Mouse (Mus musculus): ENCODE data around the gene Rab43. TPM values are rescaled to one million over a fixed set of nuclear protein-coding genes. Genes with fewer than 3 reads are reported as not detected.

Gene Rab43
- polyA plus RNA-seq, 1 experiment from 2014 or later, result 25.5 TPM

DNA sequence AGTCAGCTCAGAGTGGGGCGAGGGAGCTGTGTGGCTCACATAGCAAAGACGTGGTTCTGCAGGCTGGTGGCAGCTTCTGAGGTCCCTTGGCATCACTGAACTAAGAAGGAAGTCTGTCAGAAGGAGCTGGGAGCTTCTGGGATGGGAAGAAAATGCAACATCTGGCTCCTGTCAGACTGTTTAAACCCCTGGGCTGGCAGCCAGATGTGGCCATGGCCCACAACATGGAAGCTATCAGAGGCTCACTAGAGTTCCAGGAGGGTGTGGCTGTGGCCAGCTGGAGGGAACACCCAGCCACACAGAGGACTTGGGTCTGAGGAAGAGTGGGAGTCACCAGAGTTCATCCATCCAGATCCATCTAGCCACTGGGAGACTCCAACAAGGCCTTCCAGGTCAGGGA, 65.1 kb downstream of the Rab43 start:
- no peak for ATAC-seq
- no peak overlapping the region for H3K9ac ChIP-seq (ENCODE audit: low read depth, low read length)
- 0 out of 2 replicates have a peak, but pooled peaks cover 3% of the 10 kb centered on the region for H3K4me1 ChIP-seq (replicated peaks; ENCODE audit: control insufficient read depth, insufficient read depth, low read length)
- no peaks in the 10 kb centered on the region for H3K27me3 ChIP-seq (replicated peaks; ENCODE audit: control insufficient read depth, insufficient read depth, low read length)
- H3K9me3 ChIP-seq (ENCODE audit: control insufficient read depth), result no peaks in the 10 kb centered on the region
- no peak for TF ChIP-seq CTCF (IDR thresholded peaks at IDR 0.05; ENCODE audit: low read depth)
- no peak overlapping the region for H3K27ac ChIP-seq (ENCODE audit: low read depth, low read length)
- no peaks in the 10 kb centered on the region for H3K36me3 ChIP-seq (ENCODE audit: control insufficient read depth, insufficient read depth)
- no peak overlapping the region for H3K4me2 ChIP-seq (replicated peaks; ENCODE audit: low read depth)
- no peak overlapping the region for H3K4me3 ChIP-seq (ENCODE audit: low read depth, low read length)
- 70% methylated on average over 2 of the region's 2 CpGs for WGBS

- 0 out of 2 replicates have a peak, but pooled peaks cover 3% of the 10 kb centered on the region for H3K4me1 ChIP-seq (replicated peaks; ENCODE audit: control insufficient read depth, insufficient read depth, low read length)
- H3K4me2 ChIP-seq (replicated peaks; ENCODE audit: low read depth), result no peak overlapping the region
- no peak overlapping the region for H3K9ac ChIP-seq (ENCODE audit: low read depth, low read length)
- no peaks in the 10 kb centered on the region for H3K27me3 ChIP-seq (replicated peaks; ENCODE audit: control insufficient read depth, insufficient read depth, low read length)
- TF ChIP-seq CTCF (IDR thresholded peaks at IDR 0.05; ENCODE audit: low read depth), result no peak
- no peak for ATAC-seq
- H3K27ac ChIP-seq (ENCODE audit: low read depth, low read length), result no peak overlapping the region
- no peaks in the 10 kb centered on the region for H3K36me3 ChIP-seq (ENCODE audit: control insufficient read depth, insufficient read depth)
- no peak overlapping the region for H3K4me3 ChIP-seq (ENCODE audit: low read depth, low read length)
- H3K9me3 ChIP-seq (ENCODE audit: control insufficient read depth), result no peaks in the 10 kb centered on the region
- 50% methylated on average over 3 of the region's 3 CpGs for WGBS
These were observed 65.9 kb downstream of the Rab43 start for GRCm38 (mm10) chr6:87746059-87746458.

DNA sequence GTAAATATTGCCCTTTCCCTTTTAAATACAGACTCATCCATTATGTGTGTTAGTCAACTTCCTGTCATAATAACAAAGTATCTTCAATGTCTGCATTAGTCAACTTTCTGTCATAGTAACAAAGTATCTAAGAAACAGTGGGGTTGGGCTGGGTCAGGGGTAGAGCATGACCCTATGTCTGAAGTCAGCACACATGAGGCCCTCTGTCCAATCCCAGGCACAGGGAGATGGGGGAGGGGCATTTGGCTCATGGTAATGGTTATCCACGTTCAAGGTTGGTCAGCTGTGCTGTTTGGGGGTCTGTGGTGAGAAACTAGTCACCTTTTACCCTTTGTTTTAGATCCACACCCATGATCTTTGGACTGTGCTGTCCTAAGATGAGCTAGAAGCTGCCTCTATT, 66.7 kb downstream of the Rab43 start:
- H3K36me3 ChIP-seq (ENCODE audit: control insufficient read depth, insufficient read depth), result no peaks in the 10 kb centered on the region
- no peak overlapping the region for H3K4me2 ChIP-seq (replicated peaks; ENCODE audit: low read depth)
- ATAC-seq, result no peak
- H3K27ac ChIP-seq (ENCODE audit: low read depth, low read length), result no peak overlapping the region
- H3K9me3 ChIP-seq (ENCODE audit: control insufficient read depth), result no peaks in the 10 kb centered on the region
- no peak overlapping the region for H3K9ac ChIP-seq (ENCODE audit: low read depth, low read length)
- 0 out of 2 replicates have a peak, but pooled peaks cover 3% of the 10 kb centered on the region for H3K4me1 ChIP-seq (replicated peaks; ENCODE audit: control insufficient read depth, insufficient read depth, low read length)
- H3K4me3 ChIP-seq (ENCODE audit: low read depth, low read length), result no peak overlapping the region
- H3K27me3 ChIP-seq (replicated peaks; ENCODE audit: control insufficient read depth, insufficient read depth, low read length), result no peaks in the 10 kb centered on the region
- TF ChIP-seq CTCF (IDR thresholded peaks at IDR 0.05; ENCODE audit: low read depth), result no peak
- 37% methylated on average over 1 of the region's 1 CpGs for WGBS

DNA sequence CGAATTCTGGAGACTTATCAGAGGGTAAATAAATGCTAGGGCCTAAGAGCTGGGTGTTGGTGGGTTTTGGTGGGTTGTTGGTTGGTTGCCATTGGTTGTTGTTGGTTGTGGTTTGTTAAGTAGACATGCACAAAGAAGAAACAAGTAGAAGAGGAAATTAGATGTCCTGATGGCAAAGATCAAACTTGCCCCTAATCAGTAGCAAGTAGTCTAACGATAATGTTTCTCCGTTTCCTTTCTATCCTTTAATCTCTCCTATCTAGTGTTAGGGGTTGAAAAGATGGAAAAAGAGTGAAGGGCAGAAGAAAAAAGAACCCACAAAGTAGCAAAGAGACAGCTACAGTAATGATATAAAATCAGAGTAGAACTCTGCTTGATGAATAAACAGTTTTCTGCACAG, 67.3 kb downstream of the Rab43 start:
- Histone ChIP-seq H3K4me1 (replicated peaks; ENCODE audit: control insufficient read depth, insufficient read depth, low read length) (0 out of 2 replicates have a peak, but pooled peaks cover 3% of the 10 kb centered on the region), H3K4me3 (ENCODE audit: low read depth, low read length) (no peak overlapping the region), H3K27me3 (replicated peaks; ENCODE audit: control insufficient read depth, insufficient read depth, low read length) (no peaks in the 10 kb centered on the region), H3K36me3 (ENCODE audit: control insufficient read depth, insufficient read depth) (no peaks in the 10 kb centered on the region), H3K27ac (ENCODE audit: low read depth, low read length) (no peak overlapping the region), H3K9me3 (ENCODE audit: control insufficient read depth) (no peaks in the 10 kb centered on the region), H3K4me2 (replicated peaks; ENCODE audit: low read depth) (no peak overlapping the region), H3K9ac (ENCODE audit: low read depth, low read length) (no peak overlapping the region)
- WGBS, result 83% methylated on average over 3 of the region's 3 CpGs
- no peak for TF ChIP-seq CTCF (IDR thresholded peaks at IDR 0.05; ENCODE audit: low read depth)
- ATAC-seq, result no peak

GRCm38 (mm10) chr6:87743281-87743680, 68.7 kb downstream of the Rab43 start:
- Histone ChIP-seq H3K4me2 (replicated peaks; ENCODE audit: low read depth) (no peak overlapping the region), H3K4me1 (replicated peaks; ENCODE audit: control insufficient read depth, insufficient read depth, low read length) (0 out of 2 replicates have a peak, but pooled peaks cover 3% of the 10 kb centered on the region), H3K9ac (ENCODE audit: low read depth, low read length) (no peak overlapping the region), H3K27me3 (replicated peaks; ENCODE audit: control insufficient read depth, insufficient read depth, low read length) (no peaks in the 10 kb centered on the region), H3K36me3 (ENCODE audit: control insufficient read depth, insufficient read depth) (no peaks in the 10 kb centered on the region), H3K27ac (ENCODE audit: low read depth, low read length) (no peak overlapping the region), H3K4me3 (ENCODE audit: low read depth, low read length) (no peak overlapping the region), H3K9me3 (ENCODE audit: control insufficient read depth) (no peaks in the 10 kb centered on the region)
- no peak for TF ChIP-seq CTCF (IDR thresholded peaks at IDR 0.05; ENCODE audit: low read depth)
- ATAC-seq, result no peak
- 79% methylated on average over 5 of the region's 5 CpGs for WGBS

- 0 out of 2 replicates have a peak, but pooled peaks cover 3% of the 10 kb centered on the region for H3K4me1 ChIP-seq (replicated peaks; ENCODE audit: control insufficient read depth, insufficient read depth, low read length)
- H3K36me3 ChIP-seq (ENCODE audit: control insufficient read depth, insufficient read depth), result no peaks in the 10 kb centered on the region
- no peak overlapping the region for H3K4me3 ChIP-seq (ENCODE audit: low read depth, low read length)
- WGBS, result 85% methylated on average over 5 of the region's 5 CpGs
- H3K27ac ChIP-seq (ENCODE audit: low read depth, low read length), result no peak overlapping the region
- TF ChIP-seq CTCF (IDR thresholded peaks at IDR 0.05; ENCODE audit: low read depth), result peak; percentile 62
- ATAC-seq, result no peak
- H3K4me2 ChIP-seq (replicated peaks; ENCODE audit: low read depth), result no peak overlapping the region
- no peaks in the 10 kb centered on the region for H3K9me3 ChIP-seq (ENCODE audit: control insufficient read depth)
- no peak overlapping the region for H3K9ac ChIP-seq (ENCODE audit: low read depth, low read length)
- H3K27me3 ChIP-seq (replicated peaks; ENCODE audit: control insufficient read depth, insufficient read depth, low read length), result no peaks in the 10 kb centered on the region
These were observed 69.2 kb downstream of the Rab43 start for GRCm38 (mm10) chr6:87742804-87743203.

- ATAC-seq, result peak; percentile 19; the same call in 1 of the 2 replicates
- no peaks in the 10 kb centered on the region for H3K27me3 ChIP-seq (replicated peaks; ENCODE audit: control insufficient read depth, insufficient read depth, low read length)
- no peak overlapping the region for H3K4me3 ChIP-seq (ENCODE audit: low read depth, low read length)
- no peak overlapping the region for H3K27ac ChIP-seq (ENCODE audit: low read depth, low read length)
- no peaks in the 10 kb centered on the region for H3K9me3 ChIP-seq (ENCODE audit: control insufficient read depth)
- H3K4me2 ChIP-seq (replicated peaks; ENCODE audit: low read depth), result no peak overlapping the region
- H3K4me1 ChIP-seq (replicated peaks; ENCODE audit: control insufficient read depth, insufficient read depth, low read length), result 0 out of 2 replicates have a peak, but pooled peaks cover 3% of the 10 kb centered on the region
- TF ChIP-seq CTCF (IDR thresholded peaks at IDR 0.05; ENCODE audit: low read depth), result no peak
- no peak overlapping the region for H3K9ac ChIP-seq (ENCODE audit: low read depth, low read length)
- no peaks in the 10 kb centered on the region for H3K36me3 ChIP-seq (ENCODE audit: control insufficient read depth, insufficient read depth)
- 83% methylated on average over 8 of the region's 8 CpGs for WGBS
These were observed 70.0 kb downstream of the Rab43 start for GRCm38 (mm10) chr6:87741978-87742377.

Measured in intestine, postnatal 0 days (tissue).